Mouse (Mus musculus): Measurements from ENCODE around the gene Coq8a. TPM values are rescaled to one million over a fixed set of nuclear protein-coding genes. Genes with fewer than 3 reads are reported as not detected.
A peak's percentile ranks its signal among the peaks of the same experiment; 100 is the strongest.

The Coq8a gene
- polyA plus RNA-seq, 1 experiment from 2014 or later = 13.3 TPM

DNA sequence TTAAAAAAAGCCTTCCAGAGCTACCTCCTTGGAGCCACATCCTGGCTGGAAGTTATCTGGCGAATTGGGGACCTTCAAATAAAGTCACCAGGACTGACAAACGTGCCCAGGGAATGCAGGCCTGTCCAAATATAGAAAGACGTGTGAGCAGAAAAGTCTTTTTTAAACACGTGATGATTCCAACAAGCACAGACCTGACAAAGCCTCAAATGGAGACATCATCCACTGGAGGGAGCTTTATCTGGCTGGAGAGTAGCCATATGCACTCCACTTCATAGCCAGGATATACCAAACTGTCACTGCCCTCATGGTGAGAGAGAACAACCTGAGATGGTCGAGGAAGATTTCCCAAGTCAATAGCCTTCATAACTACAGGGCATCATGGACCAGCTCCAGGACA lies 13.5 kb downstream of the Coq8a start:
- no peak overlapping the region for H3K4me3 ChIP-seq (ENCODE audit: low read depth, low read length)
- no peaks in the 10 kb centered on the region for H3K36me3 ChIP-seq (ENCODE audit: control insufficient read depth, insufficient read depth, low read length)
- WGBS = 53% methylated on average over 5 of the region's 5 CpGs
- H3K9me3 ChIP-seq (ENCODE audit: control insufficient read depth, low read depth, low read length) = no peaks in the 10 kb centered on the region
- no peak overlapping the region for H3K9ac ChIP-seq (replicated peaks; ENCODE audit: low read depth, low read length)
- H3K27ac ChIP-seq (ENCODE audit: low read length) = peak overlapping the region; percentile 36; the same call in 1 of the 2 replicates
- H3K27me3 ChIP-seq (ENCODE audit: control insufficient read depth, insufficient read depth, low read length) = no peaks in the 10 kb centered on the region
- H3K4me2 ChIP-seq (replicated peaks; ENCODE audit: low read depth, low read length) = no peak overlapping the region
- no peaks in the 10 kb centered on the region for H3K4me1 ChIP-seq (ENCODE audit: control insufficient read depth, insufficient read depth, low read length)
- no peak for ATAC-seq (ENCODE audit: insufficient number of reproducible peaks, insufficient read depth, low FRiP score, low read depth)

DNA sequence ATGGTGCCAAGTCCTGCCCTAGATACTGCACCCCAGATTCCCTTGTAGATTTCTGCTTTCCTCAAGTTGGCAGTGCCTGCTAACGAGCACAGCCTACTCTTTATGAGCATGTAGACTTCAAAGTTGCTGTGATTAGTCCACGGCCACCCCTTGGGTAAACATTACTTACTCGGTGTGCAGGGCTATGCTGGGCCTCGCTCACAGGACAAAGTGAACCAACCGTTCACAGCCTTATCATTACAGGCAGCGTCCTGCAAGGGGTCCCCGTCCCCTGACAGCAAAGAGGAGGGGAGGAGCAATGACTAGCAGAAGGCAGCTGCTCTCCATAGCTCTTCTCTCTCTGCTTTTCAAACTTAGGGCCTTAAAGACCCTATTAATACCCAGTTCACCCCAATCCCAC lies 14.6 kb downstream of the Coq8a start:
- ATAC-seq (ENCODE audit: insufficient number of reproducible peaks, insufficient read depth, low FRiP score, low read depth) = peak; percentile 72
- no peaks in the 10 kb centered on the region for H3K36me3 ChIP-seq (ENCODE audit: control insufficient read depth, insufficient read depth, low read length)
- H3K4me3 ChIP-seq (ENCODE audit: low read depth, low read length) = no peak overlapping the region
- WGBS = 40% methylated on average over 7 of the region's 7 CpGs
- H3K4me1 ChIP-seq (ENCODE audit: control insufficient read depth, insufficient read depth, low read length) = no peaks in the 10 kb centered on the region
- peak overlapping the region; percentile 36; the same call in 1 of the 2 replicates for H3K27ac ChIP-seq (ENCODE audit: low read length)
- no peaks in the 10 kb centered on the region for H3K27me3 ChIP-seq (ENCODE audit: control insufficient read depth, insufficient read depth, low read length)
- no peak overlapping the region for H3K4me2 ChIP-seq (replicated peaks; ENCODE audit: low read depth, low read length)
- no peaks in the 10 kb centered on the region for H3K9me3 ChIP-seq (ENCODE audit: control insufficient read depth, low read depth, low read length)
- H3K9ac ChIP-seq (replicated peaks; ENCODE audit: low read depth, low read length) = no peak overlapping the region

DNA sequence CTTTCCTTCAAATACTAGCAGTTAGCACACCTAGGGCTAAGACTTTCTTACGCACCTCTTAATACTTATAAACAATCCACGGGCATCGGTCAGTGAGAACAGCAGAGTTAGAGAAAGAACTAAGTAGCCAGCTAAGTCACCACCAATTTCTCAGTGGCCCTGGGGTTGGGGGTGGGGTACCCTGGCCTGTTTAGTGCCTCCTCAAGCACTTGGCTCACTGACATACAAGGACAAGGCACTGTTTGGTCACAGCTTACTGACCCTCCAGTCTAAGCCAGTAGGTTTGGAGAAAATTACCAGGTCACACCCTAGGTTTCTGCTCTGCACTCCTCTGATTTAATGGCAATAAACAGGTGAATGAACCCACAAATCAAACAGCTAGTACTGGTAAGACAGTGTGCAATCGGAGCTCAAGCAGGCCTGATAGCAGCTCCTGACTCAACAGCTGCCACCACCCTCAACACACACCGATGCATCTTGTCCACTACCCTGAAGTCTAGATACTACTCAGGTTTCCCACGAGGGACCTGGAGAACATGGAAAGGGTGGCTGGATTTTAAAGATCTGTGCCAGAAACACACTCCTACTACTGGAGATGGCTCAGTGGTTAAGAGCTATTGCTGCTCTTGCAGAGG lies 15.8 kb downstream of the Coq8a start:
- H3K4me3 ChIP-seq (ENCODE audit: low read depth, low read length) = no peak overlapping the region
- no peak for ATAC-seq (ENCODE audit: insufficient number of reproducible peaks, insufficient read depth, low FRiP score, low read depth)
- H3K4me1 ChIP-seq (ENCODE audit: control insufficient read depth, insufficient read depth, low read length) = no peaks in the 10 kb centered on the region
- H3K4me2 ChIP-seq (replicated peaks; ENCODE audit: low read depth, low read length) = no peak overlapping the region
- H3K27me3 ChIP-seq (ENCODE audit: control insufficient read depth, insufficient read depth, low read length) = no peaks in the 10 kb centered on the region
- H3K36me3 ChIP-seq (ENCODE audit: control insufficient read depth, insufficient read depth, low read length) = no peaks in the 10 kb centered on the region
- no peak overlapping the region for H3K27ac ChIP-seq (ENCODE audit: low read length)
- 82% methylated on average over 6 of the region's 6 CpGs for WGBS
- no peaks in the 10 kb centered on the region for H3K9me3 ChIP-seq (ENCODE audit: control insufficient read depth, low read depth, low read length)
- H3K9ac ChIP-seq (replicated peaks; ENCODE audit: low read depth, low read length) = no peak overlapping the region

DNA sequence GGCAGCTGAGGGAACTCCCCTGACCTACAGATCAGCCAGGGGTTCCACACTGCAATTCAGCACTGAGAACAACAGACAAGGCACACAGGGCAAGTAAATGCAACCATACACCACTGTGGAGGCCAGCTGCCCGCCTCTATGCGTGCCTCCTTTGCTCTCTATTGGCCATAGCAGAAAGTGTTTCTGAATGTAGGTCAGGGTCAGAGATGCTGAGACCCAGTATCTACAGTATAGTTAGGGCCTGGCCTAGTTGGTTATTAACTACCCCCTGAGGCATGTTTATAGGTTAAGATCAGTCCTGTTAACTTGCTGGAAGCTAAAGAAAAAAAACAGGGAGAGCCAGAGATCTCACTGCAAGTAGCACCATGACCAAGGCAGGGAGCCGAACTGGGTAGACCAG lies 16.7 kb downstream of the Coq8a start:
- no peaks in the 10 kb centered on the region for H3K4me1 ChIP-seq (ENCODE audit: control insufficient read depth, insufficient read depth, low read length)
- no peaks in the 10 kb centered on the region for H3K36me3 ChIP-seq (ENCODE audit: control insufficient read depth, insufficient read depth, low read length)
- no peak overlapping the region for H3K4me3 ChIP-seq (ENCODE audit: low read depth, low read length)
- H3K9me3 ChIP-seq (ENCODE audit: control insufficient read depth, low read depth, low read length) = no peaks in the 10 kb centered on the region
- no peaks in the 10 kb centered on the region for H3K27me3 ChIP-seq (ENCODE audit: control insufficient read depth, insufficient read depth, low read length)
- 69% methylated on average over 3 of the region's 3 CpGs for WGBS
- H3K9ac ChIP-seq (replicated peaks; ENCODE audit: low read depth, low read length) = no peak overlapping the region
- ATAC-seq (ENCODE audit: insufficient number of reproducible peaks, insufficient read depth, low FRiP score, low read depth) = no peak
- no peak overlapping the region for H3K4me2 ChIP-seq (replicated peaks; ENCODE audit: low read depth, low read length)
- H3K27ac ChIP-seq (ENCODE audit: low read length) = no peak overlapping the region

DNA sequence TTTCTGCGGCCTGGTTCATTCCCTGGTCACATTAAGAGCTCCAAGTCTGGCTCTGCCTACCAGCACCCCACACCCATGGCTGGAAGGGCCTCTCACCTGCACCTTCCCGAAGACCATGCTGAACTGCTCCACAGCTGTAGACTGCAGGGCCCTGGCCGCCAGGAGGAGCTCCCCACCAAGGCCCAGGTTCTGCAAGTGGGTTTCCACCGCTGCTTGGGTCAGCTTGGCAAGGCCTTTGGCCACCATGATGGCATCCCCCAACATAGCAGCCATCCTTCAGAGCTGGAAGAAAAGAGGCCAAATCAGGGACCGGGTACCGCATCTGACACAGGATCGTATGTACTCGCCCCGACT lies 17.5 kb downstream of the Coq8a start:
- Histone ChIP-seq H3K4me2 (replicated peaks; ENCODE audit: low read depth, low read length) (no peak overlapping the region), H3K27me3 (ENCODE audit: control insufficient read depth, insufficient read depth, low read length) (no peaks in the 10 kb centered on the region), H3K4me1 (ENCODE audit: control insufficient read depth, insufficient read depth, low read length) (no peaks in the 10 kb centered on the region), H3K27ac (ENCODE audit: low read length) (no peak overlapping the region), H3K9me3 (ENCODE audit: control insufficient read depth, low read depth, low read length) (no peaks in the 10 kb centered on the region), H3K9ac (replicated peaks; ENCODE audit: low read depth, low read length) (no peak overlapping the region), H3K4me3 (ENCODE audit: low read depth, low read length) (no peak overlapping the region), H3K36me3 (ENCODE audit: control insufficient read depth, insufficient read depth, low read length) (no peaks in the 10 kb centered on the region)
- no peak for ATAC-seq (ENCODE audit: insufficient number of reproducible peaks, insufficient read depth, low FRiP score, low read depth)
- 87% methylated on average over 9 of the region's 9 CpGs for WGBS

DNA sequence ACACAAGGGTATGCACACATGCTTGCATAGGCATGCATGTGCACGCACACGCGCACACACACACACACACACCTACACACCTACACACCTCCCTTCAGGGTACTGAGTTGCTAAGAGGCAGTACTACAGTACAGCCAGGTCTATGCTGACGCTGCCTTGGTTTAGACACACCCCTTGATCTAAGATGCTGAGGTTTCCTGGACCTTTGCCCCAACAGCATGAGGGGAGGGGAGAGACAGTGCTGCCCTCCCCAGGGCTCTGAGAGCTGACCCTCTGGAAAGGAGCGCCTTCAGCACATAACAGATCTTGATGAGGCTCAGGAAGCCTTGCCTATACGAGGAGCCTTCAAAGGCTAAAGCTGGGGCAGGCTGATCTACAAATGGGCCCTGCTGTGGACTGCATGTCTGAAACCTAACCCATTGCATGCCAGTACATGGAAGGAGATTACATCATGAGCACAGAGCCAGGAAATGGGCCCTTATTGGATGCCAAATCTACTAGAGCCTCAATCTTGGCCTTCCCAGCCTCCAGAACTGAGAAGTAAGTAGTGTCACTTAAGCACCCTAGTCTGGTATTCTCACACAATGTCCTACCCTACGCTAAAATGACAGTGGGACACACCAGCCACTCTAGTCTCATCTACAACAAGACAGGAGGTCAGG lies 18.0 kb downstream of the Coq8a start:
- Histone ChIP-seq H3K27me3 (ENCODE audit: control insufficient read depth, insufficient read depth, low read length) (no peaks in the 10 kb centered on the region), H3K4me2 (replicated peaks; ENCODE audit: low read depth, low read length) (no peak overlapping the region), H3K36me3 (ENCODE audit: control insufficient read depth, insufficient read depth, low read length) (no peaks in the 10 kb centered on the region), H3K4me3 (ENCODE audit: low read depth, low read length) (no peak overlapping the region), H3K27ac (ENCODE audit: low read length) (no peak overlapping the region), H3K4me1 (ENCODE audit: control insufficient read depth, insufficient read depth, low read length) (no peaks in the 10 kb centered on the region), H3K9ac (replicated peaks; ENCODE audit: low read depth, low read length) (no peak overlapping the region), H3K9me3 (ENCODE audit: control insufficient read depth, low read depth, low read length) (no peaks in the 10 kb centered on the region)
- WGBS = 85% methylated on average over 7 of the region's 7 CpGs
- no peak for ATAC-seq (ENCODE audit: insufficient number of reproducible peaks, insufficient read depth, low FRiP score, low read depth)

DNA sequence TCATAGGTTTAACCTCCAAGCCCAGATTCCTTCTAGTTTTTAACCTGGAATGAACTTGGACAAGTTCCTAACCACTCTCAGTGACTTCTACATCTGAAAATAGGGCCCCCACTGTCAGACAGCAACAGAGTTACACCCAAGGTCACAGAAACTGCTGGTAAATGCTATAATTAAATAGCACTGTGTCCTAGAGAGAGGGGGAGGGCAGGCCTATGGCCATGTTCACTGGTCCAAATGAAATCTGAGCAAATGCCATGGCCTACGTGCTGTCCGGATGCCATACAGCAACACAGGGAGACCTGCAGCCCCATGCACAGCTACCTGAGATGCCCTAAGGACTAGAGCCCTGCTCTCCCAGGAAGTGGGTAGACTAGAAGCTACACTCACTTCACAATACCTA lies 19.6 kb downstream of the Coq8a start:
- H3K27me3 ChIP-seq (ENCODE audit: control insufficient read depth, insufficient read depth, low read length) = no peaks in the 10 kb centered on the region
- H3K4me3 ChIP-seq (ENCODE audit: low read depth, low read length) = no peak overlapping the region
- H3K36me3 ChIP-seq (ENCODE audit: control insufficient read depth, insufficient read depth, low read length) = no peaks in the 10 kb centered on the region
- no peak overlapping the region for H3K27ac ChIP-seq (ENCODE audit: low read length)
- no peak overlapping the region for H3K4me2 ChIP-seq (replicated peaks; ENCODE audit: low read depth, low read length)
- H3K9me3 ChIP-seq (ENCODE audit: control insufficient read depth, low read depth, low read length) = no peaks in the 10 kb centered on the region
- H3K9ac ChIP-seq (replicated peaks; ENCODE audit: low read depth, low read length) = no peak overlapping the region
- 95% methylated on average over 2 of the region's 2 CpGs for WGBS
- H3K4me1 ChIP-seq (ENCODE audit: control insufficient read depth, insufficient read depth, low read length) = no peaks in the 10 kb centered on the region; the same call in 1 of the 2 replicates
- no peak for ATAC-seq (ENCODE audit: insufficient number of reproducible peaks, insufficient read depth, low FRiP score, low read depth)

DNA sequence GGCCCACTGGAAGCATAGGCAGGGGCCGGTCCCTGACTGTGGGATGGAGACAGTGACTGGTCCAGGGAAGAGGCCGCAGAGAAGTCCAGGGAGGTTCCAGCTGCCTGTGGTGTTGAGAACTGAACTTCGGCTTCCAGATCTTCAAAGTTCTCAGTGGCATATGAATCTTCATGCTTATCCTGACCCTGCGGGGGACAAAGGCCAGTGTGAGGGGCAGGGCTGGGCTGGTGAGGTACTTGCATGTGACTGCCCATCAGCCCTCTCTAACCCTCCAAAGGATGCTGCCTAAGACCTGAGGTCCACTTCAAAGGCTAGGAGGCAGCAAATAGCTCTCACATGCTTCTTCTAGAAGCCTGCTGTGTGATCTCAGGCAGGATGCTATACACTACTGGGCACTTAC lies 20.3 kb downstream of the Coq8a start:
- H3K4me2 ChIP-seq (replicated peaks; ENCODE audit: low read depth, low read length) = no peak overlapping the region
- 96% methylated on average over 4 of the region's 4 CpGs for WGBS
- no peak for ATAC-seq (ENCODE audit: insufficient number of reproducible peaks, insufficient read depth, low FRiP score, low read depth)

DNA sequence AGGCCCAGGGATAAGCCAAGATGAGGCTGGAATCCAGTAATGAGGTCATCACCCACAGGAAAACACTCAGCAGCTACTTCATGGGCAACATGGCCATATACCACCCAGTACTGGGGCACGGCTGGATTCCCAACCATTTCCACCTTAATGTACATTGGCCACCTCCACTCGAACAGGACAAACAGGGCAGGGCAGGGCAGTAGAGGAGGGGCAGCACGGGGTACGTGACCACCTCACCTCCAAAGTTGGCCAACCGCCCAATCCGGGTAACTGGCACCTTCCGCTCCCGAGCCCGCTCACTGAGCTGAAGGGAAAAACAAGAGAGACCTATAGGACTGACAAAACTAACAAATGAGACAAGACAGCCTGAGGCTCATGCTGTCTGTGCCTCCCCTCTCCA lies 21.1 kb downstream of the Coq8a start:
- Histone ChIP-seq H3K4me3 (ENCODE audit: low read depth, low read length) (no peak overlapping the region), H3K4me2 (replicated peaks; ENCODE audit: low read depth, low read length) (no peak overlapping the region), H3K4me1 (ENCODE audit: control insufficient read depth, insufficient read depth, low read length) (no peaks in the 10 kb centered on the region; the same call in 1 of the 2 replicates), H3K9me3 (ENCODE audit: control insufficient read depth, low read depth, low read length) (no peaks in the 10 kb centered on the region), H3K27ac (ENCODE audit: low read length) (no peak overlapping the region), H3K27me3 (ENCODE audit: control insufficient read depth, insufficient read depth, low read length) (no peaks in the 10 kb centered on the region), H3K36me3 (ENCODE audit: control insufficient read depth, insufficient read depth, low read length) (no peaks in the 10 kb centered on the region), H3K9ac (replicated peaks; ENCODE audit: low read depth, low read length) (no peak overlapping the region)
- ATAC-seq (ENCODE audit: insufficient number of reproducible peaks, insufficient read depth, low FRiP score, low read depth) = no peak
- 87% methylated on average over 9 of the region's 9 CpGs for WGBS

More for the DNA sequence above, 20.3 kb downstream of the Coq8a start:
- no peak overlapping the region for H3K9ac ChIP-seq (replicated peaks; ENCODE audit: low read depth, low read length)
- H3K27ac ChIP-seq (ENCODE audit: low read length) = no peak overlapping the region
- H3K4me3 ChIP-seq (ENCODE audit: low read depth, low read length) = no peak overlapping the region
- H3K27me3 ChIP-seq (ENCODE audit: control insufficient read depth, insufficient read depth, low read length) = no peaks in the 10 kb centered on the region
- no peaks in the 10 kb centered on the region for H3K36me3 ChIP-seq (ENCODE audit: control insufficient read depth, insufficient read depth, low read length)
- H3K9me3 ChIP-seq (ENCODE audit: control insufficient read depth, low read depth, low read length) = no peaks in the 10 kb centered on the region
- no peaks in the 10 kb centered on the region; the same call in 1 of the 2 replicates for H3K4me1 ChIP-seq (ENCODE audit: control insufficient read depth, insufficient read depth, low read length)
